Mouse (Mus musculus): ENCODE results near the gene Plxdc2. TPM values are rescaled to one million over a fixed set of nuclear protein-coding genes. Genes with fewer than 3 reads are reported as not detected.

Plxdc2 gene
- polyA plus RNA-seq, 1 experiment, result 1.5 TPM

DNA sequence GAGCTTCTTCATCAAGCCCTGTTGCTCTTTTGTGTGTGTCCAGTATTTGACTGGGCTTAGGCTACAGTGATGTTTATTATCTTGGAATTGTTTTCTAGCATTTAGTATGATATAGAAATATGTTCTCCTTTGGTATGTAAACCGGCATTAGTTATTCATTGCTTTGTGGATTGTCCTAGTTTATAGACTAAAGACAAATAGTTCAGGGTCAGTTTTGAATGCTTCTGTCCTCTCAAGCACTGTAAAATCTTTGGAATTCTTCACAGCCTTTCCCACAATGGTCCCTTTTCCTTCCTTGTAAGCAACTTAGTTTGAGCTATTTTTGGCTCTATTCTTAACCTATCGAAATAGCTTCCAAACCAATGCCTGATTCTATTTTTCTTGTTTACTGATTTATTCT, 178.5 kb downstream of the Plxdc2 start:
- 51% methylated on average over 2 of the region's 2 CpGs for whole genome bisulfite sequencing
- DNase-seq (ENCODE audit: low read depth, low spot score), result no peak

GRCm38 (mm10) chr2:16541226-16541625, 185.1 kb downstream of the Plxdc2 start:
- 61% methylated on average over 3 of the region's 3 CpGs for WGBS
- no peak for DNase-seq (ENCODE audit: low read depth, low spot score)

DNA sequence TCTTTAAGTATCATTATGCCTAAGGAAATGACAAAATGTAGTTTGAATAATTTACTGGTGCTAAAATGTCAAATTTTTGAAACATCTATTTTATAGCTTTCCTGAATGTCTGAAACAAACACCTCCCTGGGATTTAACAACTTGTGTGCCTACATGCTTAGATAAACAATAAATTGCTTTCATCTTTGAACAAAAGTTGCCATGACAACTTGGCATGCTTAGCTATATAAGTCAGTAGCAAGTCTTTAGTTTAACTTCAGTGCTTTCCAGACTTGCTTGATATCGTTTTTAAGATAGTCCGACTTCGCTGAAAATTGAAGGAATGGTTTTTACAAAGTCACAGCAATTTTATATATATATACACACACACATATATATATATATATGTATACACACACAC, 189.1 kb downstream of the Plxdc2 start:
- no peak for DNase-seq (ENCODE audit: low read depth, low spot score)
- WGBS, result 76% methylated on average over 3 of the region's 3 CpGs

- 78% methylated on average over 4 of the region's 4 CpGs for WGBS
- no peak for DNase-seq (ENCODE audit: low read depth, low spot score)
Observed at GRCm38 (mm10) chr2:16559287-16559686, 203.2 kb downstream of the Plxdc2 start.

- 85% methylated on average over 2 of the region's 2 CpGs for WGBS
- DNase-seq (ENCODE audit: low read depth, low spot score), result no peak
Observed at GRCm38 (mm10) chr2:16568263-16568662, 212.2 kb downstream of the Plxdc2 start.

- 84% methylated on average over 13 of the region's 13 CpGs for WGBS
- no peak for DNase-seq (ENCODE audit: low read depth, low spot score)
Observed at GRCm38 (mm10) chr2:16571169-16571751, 215.2 kb downstream of the Plxdc2 start.

GRCm38 (mm10) chr2:16576566-16576965, 220.5 kb downstream of the Plxdc2 start:
- DNase-seq (ENCODE audit: low read depth, low spot score), result no peak

GRCm38 (mm10) chr2:16578153-16578552, 222.0 kb downstream of the Plxdc2 start:
- WGBS, result 48% methylated on average over 1 of the region's 1 CpGs
- DNase-seq (ENCODE audit: low read depth, low spot score), result no peak

DNA sequence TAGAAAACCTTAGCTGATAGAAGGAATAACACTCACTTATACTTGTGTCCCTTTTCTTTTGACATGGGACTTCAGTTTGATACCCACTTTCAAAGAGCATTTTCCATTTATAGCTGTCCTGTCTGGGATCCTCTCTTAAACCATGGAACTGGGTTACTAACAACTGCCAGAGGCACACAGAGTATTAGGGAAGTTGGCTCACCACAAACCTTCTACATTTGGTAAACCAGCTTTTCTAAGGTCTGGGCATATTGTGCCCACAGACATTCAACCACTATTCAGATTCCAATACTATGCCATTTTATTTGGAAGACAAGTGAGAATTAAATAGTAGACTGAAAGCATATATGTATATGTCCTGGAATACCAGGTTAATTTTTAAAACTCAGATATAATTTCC, 232.4 kb downstream of the Plxdc2 start:
- DNase-seq (ENCODE audit: low read depth, low spot score), result no peak

DNA sequence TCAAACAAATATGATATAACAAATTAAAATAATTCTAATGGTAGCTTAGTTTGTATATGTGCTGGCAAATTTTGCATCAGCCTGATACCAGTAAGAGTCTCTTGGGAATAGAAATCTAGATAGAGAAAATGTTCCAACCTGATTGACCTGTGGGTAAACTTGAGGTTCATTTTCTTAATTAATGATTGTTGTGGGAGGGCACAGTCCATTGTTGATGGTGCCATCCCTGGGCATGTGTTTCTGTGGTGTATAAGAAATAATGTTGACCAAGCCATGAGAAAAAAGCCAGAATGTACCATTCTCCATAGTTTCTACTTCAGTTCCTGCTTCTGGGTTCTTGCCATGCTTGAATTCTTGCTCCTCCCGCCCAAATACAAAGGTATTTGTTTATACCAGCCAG, 239.3 kb downstream of the Plxdc2 start:
- DNase-seq (ENCODE audit: low read depth, low spot score), result no peak
- 55% methylated on average over 1 of the region's 1 CpGs for WGBS

GRCm38 (mm10) chr2:16598231-16598630, 242.1 kb downstream of the Plxdc2 start:
- no peak for DNase-seq (ENCODE audit: low read depth, low spot score)
- 63% methylated on average over 3 of the region's 3 CpGs for WGBS

GRCm38 (mm10) chr2:16604291-16604690, 248.2 kb downstream of the Plxdc2 start:
- 86% methylated on average over 3 of the region's 3 CpGs for WGBS
- DNase-seq (ENCODE audit: low read depth, low spot score), result no peak

- WGBS, result 42% methylated on average over 3 of the region's 3 CpGs
- no peak for DNase-seq (ENCODE audit: low read depth, low spot score)
Observed at GRCm38 (mm10) chr2:16607792-16608586, 251.9 kb downstream of the Plxdc2 start.

DNA sequence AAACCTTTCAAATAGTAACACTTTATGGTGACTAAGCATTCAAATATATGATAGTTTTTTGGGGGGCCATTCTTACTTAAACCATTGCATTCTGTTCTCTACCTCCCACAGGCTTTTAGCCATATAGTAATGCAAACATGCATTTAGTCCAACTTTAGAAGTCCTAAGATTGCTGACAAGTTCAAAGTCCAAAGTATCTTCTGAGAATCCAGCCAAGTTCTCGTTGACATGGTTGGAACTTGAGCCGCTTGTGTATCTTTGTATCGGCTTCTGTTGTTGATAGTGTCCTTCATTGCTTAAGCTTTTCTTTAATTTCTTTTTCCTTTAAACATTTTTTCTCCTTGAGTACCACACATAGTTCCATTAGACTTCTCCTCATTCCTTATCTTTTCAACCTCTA, 286.0 kb downstream of the Plxdc2 start:
- no peak for DNase-seq (ENCODE audit: low read depth, low spot score)
- whole genome bisulfite sequencing, result 81% methylated on average over 3 of the region's 3 CpGs

DNA sequence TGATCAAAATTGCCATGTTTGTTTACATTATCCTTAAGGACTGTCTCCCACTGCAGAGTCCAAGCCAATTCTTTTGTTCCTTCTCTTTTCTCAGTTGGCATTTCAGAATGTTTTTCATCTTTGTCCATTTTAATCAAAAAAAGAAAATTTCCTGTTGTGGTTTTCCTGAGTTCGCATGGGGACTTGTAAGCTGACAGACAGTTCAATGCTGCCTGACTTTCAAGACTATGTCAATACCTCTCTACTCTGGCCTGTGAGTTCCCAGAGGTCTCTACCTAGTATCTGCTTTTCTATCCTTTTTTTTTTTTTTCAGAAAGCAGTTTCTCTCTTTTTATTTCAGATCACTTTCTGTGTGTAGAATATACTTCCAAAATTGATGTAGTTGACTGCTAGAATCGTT, 295.6 kb downstream of the Plxdc2 start:
- WGBS, result 72% methylated on average over 2 of the region's 2 CpGs
- no peak for DNase-seq (ENCODE audit: low read depth, low spot score)

- no peak for DNase-seq (ENCODE audit: low read depth, low spot score)
- WGBS, result 42% methylated on average over 1 of the region's 1 CpGs
Observed at GRCm38 (mm10) chr2:16664516-16664915, 308.4 kb downstream of the Plxdc2 start.

DNA sequence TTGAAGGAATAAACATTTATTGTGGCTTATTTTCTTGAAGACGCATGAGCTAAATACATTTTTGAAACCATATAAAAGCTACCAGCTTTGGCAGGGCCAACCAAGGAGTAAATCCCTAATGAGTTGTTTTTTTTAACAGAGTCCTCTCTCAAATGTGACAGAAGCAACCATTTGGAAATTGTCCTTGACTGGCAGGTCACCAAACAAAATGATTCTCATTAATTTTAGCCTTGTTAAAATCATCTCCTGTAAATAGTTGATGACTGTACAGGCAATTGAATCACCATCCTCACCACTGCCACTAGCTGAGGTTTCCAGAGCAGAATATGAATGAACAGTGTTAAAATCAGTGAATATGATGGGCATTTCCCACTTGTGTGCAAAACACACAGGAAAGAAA, 312.3 kb downstream of the Plxdc2 start:
- WGBS, result 83% methylated on average over 1 of the region's 1 CpGs
- DNase-seq (ENCODE audit: low read depth, low spot score), result no peak

- DNase-seq (ENCODE audit: low read depth, low spot score), result no peak
- 94% methylated on average over 3 of the region's 3 CpGs for WGBS
Observed at GRCm38 (mm10) chr2:16682905-16683304, 326.8 kb downstream of the Plxdc2 start.

GRCm38 (mm10) chr2:16683739-16684138, 327.6 kb downstream of the Plxdc2 start:
- no peak for DNase-seq (ENCODE audit: low read depth, low spot score)
- WGBS, result 75% methylated on average over 3 of the region's 3 CpGs

GRCm38 (mm10) chr2:16684529-16684928, 328.4 kb downstream of the Plxdc2 start:
- WGBS, result 59% methylated on average over 1 of the region's 1 CpGs
- DNase-seq (ENCODE audit: low read depth, low spot score), result no peak

DNA sequence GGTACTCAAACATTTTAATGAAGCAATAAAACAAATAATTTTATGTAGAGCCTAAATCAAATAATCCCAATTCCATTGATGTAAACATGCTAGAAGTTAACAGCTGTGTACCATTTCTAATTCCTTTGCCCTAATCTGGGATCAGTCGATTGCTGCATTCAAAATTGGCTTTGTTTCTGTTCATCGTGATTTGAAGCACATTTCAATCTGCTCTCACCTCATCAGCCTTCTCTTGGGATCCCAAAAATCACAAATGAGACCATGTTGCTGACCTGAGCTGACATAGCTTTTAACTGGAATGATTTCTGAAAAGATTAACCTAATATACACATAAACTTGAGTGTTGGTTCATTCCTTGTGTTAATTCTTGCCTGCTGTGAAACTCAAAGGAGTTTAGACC, 340.3 kb downstream of the Plxdc2 start:
- DNase-seq (ENCODE audit: low read depth, low spot score), result no peak
- WGBS, result 63% methylated on average over 2 of the region's 2 CpGs

- 48% methylated on average over 5 of the region's 5 CpGs for WGBS
- DNase-seq (ENCODE audit: low read depth, low spot score), result no peak
Observed at GRCm38 (mm10) chr2:16697181-16697580, 341.1 kb downstream of the Plxdc2 start.
